Mouse (Mus musculus) thymus, postnatal 25 days (tissue): ENCODE data around the gene Rnf150.

ENCODE experiments used
- DNase-seq: peaks from one replicate; pipeline ENCODE4 v3.0.0; 2022

Gene Rnf150

GRCm38 (mm10) chr8:82943223-82944006 is 80.3 kb downstream of the Rnf150 start:
- no peak for DNase-seq

GRCm38 (mm10) chr8:82945867-82946266 is 82.7 kb downstream of the Rnf150 start:
- no peak for DNase-seq

GRCm38 (mm10) chr8:82946658-82947057 is 83.5 kb downstream of the Rnf150 start:
- DNase-seq, result no peak

- no peak for DNase-seq
Measured at GRCm38 (mm10) chr8:82955162-82955754, 92.1 kb downstream of the Rnf150 start.

- no peak for DNase-seq
Measured at GRCm38 (mm10) chr8:82959491-82959890, 96.3 kb downstream of the Rnf150 start.

- no peak for DNase-seq
Measured at GRCm38 (mm10) chr8:82959980-82960610, 96.9 kb downstream of the Rnf150 start.

GRCm38 (mm10) chr8:82964537-82964936 is 101.4 kb downstream of the Rnf150 start:
- no peak for DNase-seq

GRCm38 (mm10) chr8:82967879-82968678 is 104.9 kb downstream of the Rnf150 start:
- no peak for DNase-seq

GRCm38 (mm10) chr8:82969967-82970366 is 106.8 kb downstream of the Rnf150 start:
- DNase-seq, result no peak

GRCm38 (mm10) chr8:82972812-82973211 is 109.7 kb downstream of the Rnf150 start:
- no peak for DNase-seq

- DNase-seq, result no peak
Measured at GRCm38 (mm10) chr8:82973331-82973730, 110.2 kb downstream of the Rnf150 start.

- DNase-seq, result no peak
Measured at GRCm38 (mm10) chr8:82981244-82981855, 118.2 kb downstream of the Rnf150 start.

- no peak for DNase-seq
Measured at GRCm38 (mm10) chr8:82982873-82983272, 119.7 kb downstream of the Rnf150 start.

GRCm38 (mm10) chr8:82983301-82983700 is 120.1 kb downstream of the Rnf150 start:
- no peak for DNase-seq

- DNase-seq, result no peak
Measured at GRCm38 (mm10) chr8:82992093-82992492, 128.9 kb downstream of the Rnf150 start.

- no peak for DNase-seq
Measured at GRCm38 (mm10) chr8:82995727-82996438, 132.7 kb downstream of the Rnf150 start.

GRCm38 (mm10) chr8:82996843-82997242 is 133.7 kb downstream of the Rnf150 start:
- DNase-seq, result no peak

GRCm38 (mm10) chr8:82998778-82999177 is 135.6 kb downstream of the Rnf150 start:
- no peak for DNase-seq

- DNase-seq, result no peak
Measured at GRCm38 (mm10) chr8:83003187-83003586, 140.0 kb downstream of the Rnf150 start.

- DNase-seq, result no peak
Measured at GRCm38 (mm10) chr8:83009481-83009880, 146.3 kb downstream of the Rnf150 start.

GRCm38 (mm10) chr8:83011286-83011685 is 148.1 kb downstream of the Rnf150 start:
- no peak for DNase-seq

- no peak for DNase-seq
Measured at GRCm38 (mm10) chr8:83011758-83012157, 148.6 kb downstream of the Rnf150 start.
